Mouse (Mus musculus) neural tube, embryonic 14.5 days (tissue): ENCODE measurements at regions not wholly inside any gene's neighbourhood (a gene's known extent, or its start where the extent isn't known, plus 50 kb on each side); places are given as distances from the start of the nearest gene placed in this dataset.

Experiments
- ATAC-seq: fragments of 200-750 bp; cut with Nextera tagmentation; 2 replicates; pipeline ENCODE4 v1.8.0; 2017; ENCODE audit warnings: low read depth, mild to moderate bottlenecking, moderate TSS enrichment, moderate library complexity
- H3K27ac ChIP-seq: fragments of 300-500 bp; sonication (generic); 2 replicates; pipeline ENCODE4 v1.5.1; 2014; ENCODE audit warnings: low read depth, mild to moderate bottlenecking, control low read depth, low read length, moderate library complexity, mixed read lengths
- H3K27me3 ChIP-seq: fragments of 300-500 bp; sonication (generic); 2 replicates; pipeline ENCODE4 v1.6.1; 2014; ENCODE audit warnings: low read length; ENCODE audit not compliant: control insufficient read depth, insufficient read depth
- H3K36me3 ChIP-seq: fragments of 300-500 bp; sonication (generic); 2 replicates; pipeline ENCODE4 v1.6.1; 2014; ENCODE audit warnings: low read length, mixed read lengths; ENCODE audit not compliant: control insufficient read depth, insufficient read depth
- H3K4me1 ChIP-seq: fragments of 300-500 bp; sonication (generic); 2 replicates; pipeline ENCODE4 v1.6.1; 2014; ENCODE audit warnings: low read length; ENCODE audit not compliant: control insufficient read depth, insufficient read depth
- H3K4me2 ChIP-seq: fragments of 300-500 bp; sonication (generic); 2 replicates; pipeline ENCODE4 v1.6.1; 2014; ENCODE audit warnings: mild to moderate bottlenecking, low read depth, low read length, control low read depth
- H3K4me3 ChIP-seq: fragments of 300-500 bp; sonication (generic); 2 replicates; pipeline ENCODE4 v1.5.1; 2014; ENCODE audit warnings: low read depth, low read length, control low read depth, mixed read lengths
- H3K9ac ChIP-seq: fragments of 300-500 bp; sonication (generic); replicated peaks from 2 replicates; pipeline ENCODE4 v1.6.1; 2014; ENCODE audit warnings: low read depth, mild to moderate bottlenecking, control low read depth, low read length, mixed read lengths
- H3K9me3 ChIP-seq: fragments of 300-500 bp; sonication (generic); 2 replicates; pipeline ENCODE4 v1.6.1; 2016; ENCODE audit warnings: low read length; ENCODE audit not compliant: control insufficient read depth
- WGBS: fragments of 180-500 bp; shearing (Covaris S2); extraction: QIAGEN DNeasy Blood & Tissue Kit; methylation state at CpG from one replicate; pipeline ENCODE4 v1.1.7; 2014; 5-methylcytosine and 5-hydroxymethylcytosine counted together

DNA sequence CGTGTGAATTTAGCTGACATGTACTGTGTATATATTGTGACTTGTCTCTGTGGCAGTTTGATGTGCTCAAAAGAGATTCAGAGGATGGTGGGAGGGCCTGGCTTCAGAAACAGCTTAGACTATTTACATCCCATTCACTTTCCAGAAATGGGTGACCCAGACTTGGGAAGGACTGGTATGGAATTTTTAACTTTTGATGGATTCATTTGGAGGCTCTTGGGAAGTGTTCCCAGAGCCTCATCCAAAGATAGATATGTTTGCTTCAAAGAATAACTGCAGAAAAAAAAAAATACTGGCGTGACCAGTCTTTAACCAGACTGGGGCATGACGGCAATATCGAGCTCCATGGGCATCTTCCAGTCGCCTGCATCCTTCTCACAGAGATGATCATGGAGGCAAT is 84.6 kb upstream of the Ptgfrn start:
- no peak overlapping the region for H3K9ac ChIP-seq
- H3K4me2 ChIP-seq: no peak overlapping the region
- no peak overlapping the region for H3K4me3 ChIP-seq
- H3K27me3 ChIP-seq: no peaks in the 10 kb centered on the region
- ATAC-seq: no peak
- WGBS: 85% methylated on average over 5 of the region's 5 CpGs
- H3K36me3 ChIP-seq: no peaks in the 10 kb centered on the region
- no peak overlapping the region for H3K27ac ChIP-seq
- no peaks in the 10 kb centered on the region for H3K4me1 ChIP-seq
- no peaks in the 10 kb centered on the region for H3K9me3 ChIP-seq

DNA sequence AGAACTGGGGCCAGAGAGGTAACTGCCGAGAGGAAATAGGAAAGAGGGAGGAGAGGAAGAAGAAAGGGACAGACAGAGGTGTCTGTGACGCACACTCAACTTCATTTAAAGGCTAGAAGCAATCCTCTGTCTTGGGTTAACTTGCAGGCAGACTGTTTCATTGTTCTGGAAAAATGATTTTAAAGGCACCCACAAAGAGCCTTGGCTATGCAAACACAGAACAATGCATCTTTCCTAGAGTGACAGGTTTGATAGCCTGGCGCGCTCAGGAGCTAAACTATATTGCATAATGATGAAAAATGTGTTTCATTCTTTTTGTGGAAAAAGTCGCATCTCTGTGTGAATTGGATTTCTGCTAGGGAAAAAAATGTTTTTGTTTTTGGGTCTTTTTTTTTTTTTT is 84.2 kb upstream of the Ptgfrn start:
- WGBS: 62% methylated on average over 5 of the region's 5 CpGs
- no peak for ATAC-seq
- no peak overlapping the region for H3K9ac ChIP-seq

DNA sequence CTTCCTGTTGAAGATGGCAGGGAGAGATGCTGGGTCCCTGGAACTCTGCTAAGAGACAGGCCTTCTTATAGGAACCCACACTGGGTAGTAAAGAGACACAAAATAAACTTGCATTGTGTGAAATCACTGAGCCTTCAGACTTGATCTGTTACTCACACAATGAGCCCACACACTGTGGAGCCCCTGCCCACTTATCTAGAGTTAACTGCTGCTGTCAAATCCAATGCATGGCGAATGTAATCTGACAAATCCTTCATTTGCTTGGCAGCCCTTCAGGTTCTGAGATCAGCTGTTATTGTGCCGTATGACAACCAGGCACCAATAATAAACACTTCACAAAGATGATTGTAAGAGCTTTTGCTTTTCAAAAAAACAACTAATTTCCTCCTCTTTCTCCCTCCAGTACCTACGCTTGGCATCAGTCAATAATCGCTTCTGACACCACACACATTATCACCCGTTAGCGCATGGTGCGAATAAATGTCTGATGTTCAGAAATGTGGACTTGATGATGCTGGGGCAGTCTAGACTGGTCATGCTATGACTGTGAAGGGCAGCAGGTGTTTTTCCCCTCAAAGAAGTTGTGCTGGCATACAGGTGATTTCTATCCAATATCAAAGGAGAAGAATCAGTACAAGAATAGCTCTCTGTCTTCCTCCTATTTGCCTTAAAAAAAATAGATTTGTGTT is 81.4 kb upstream of the Ptgfrn start:
- Histone ChIP-seq H3K27me3 (no peaks in the 10 kb centered on the region), H3K4me3 (no peak overlapping the region), H3K4me1 (no peaks in the 10 kb centered on the region), H3K9me3 (no peaks in the 10 kb centered on the region), H3K36me3 (no peaks in the 10 kb centered on the region), H3K27ac (no peak overlapping the region), H3K9ac (no peak overlapping the region), H3K4me2 (no peak overlapping the region)
- 84% methylated on average over 7 of the region's 7 CpGs for WGBS
- ATAC-seq: no peak

More for the DNA sequence above, 84.2 kb upstream of the Ptgfrn start:
- Histone ChIP-seq H3K27ac (no peak overlapping the region), H3K9me3 (no peaks in the 10 kb centered on the region), H3K4me2 (no peak overlapping the region), H3K4me1 (no peaks in the 10 kb centered on the region), H3K27me3 (no peaks in the 10 kb centered on the region), H3K36me3 (no peaks in the 10 kb centered on the region), H3K4me3 (no peak overlapping the region)

DNA sequence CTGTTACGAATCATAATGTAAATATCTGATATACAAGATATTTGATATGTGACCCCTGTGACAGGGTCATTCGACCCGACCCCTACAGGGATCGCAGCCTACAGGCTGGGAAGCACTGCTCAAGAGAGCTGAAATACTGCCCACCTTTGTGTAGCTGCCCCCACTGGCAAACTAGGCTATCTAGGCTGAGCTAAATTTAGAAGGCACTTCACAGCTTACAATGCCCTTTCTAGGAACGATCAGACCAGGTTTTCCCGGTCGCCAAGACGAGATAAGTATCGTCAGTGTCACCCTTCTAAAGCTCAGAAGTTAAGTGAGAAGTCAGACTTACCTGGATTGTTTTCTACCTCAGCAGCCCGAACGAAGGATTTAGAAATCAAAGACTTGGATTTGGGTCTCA is 71.9 kb upstream of the Ptgfrn start:
- H3K9me3 ChIP-seq: no peaks in the 10 kb centered on the region; the same call in 1 of the 2 replicates
- H3K4me1 ChIP-seq: no peaks in the 10 kb centered on the region
- H3K4me3 ChIP-seq: no peak overlapping the region
- 92% methylated on average over 11 of the region's 11 CpGs for WGBS
- no peak overlapping the region for H3K4me2 ChIP-seq
- H3K36me3 ChIP-seq: no peaks in the 10 kb centered on the region
- no peak overlapping the region for H3K27ac ChIP-seq
- no peak for ATAC-seq
- H3K27me3 ChIP-seq: no peaks in the 10 kb centered on the region
- H3K9ac ChIP-seq: no peak overlapping the region

DNA sequence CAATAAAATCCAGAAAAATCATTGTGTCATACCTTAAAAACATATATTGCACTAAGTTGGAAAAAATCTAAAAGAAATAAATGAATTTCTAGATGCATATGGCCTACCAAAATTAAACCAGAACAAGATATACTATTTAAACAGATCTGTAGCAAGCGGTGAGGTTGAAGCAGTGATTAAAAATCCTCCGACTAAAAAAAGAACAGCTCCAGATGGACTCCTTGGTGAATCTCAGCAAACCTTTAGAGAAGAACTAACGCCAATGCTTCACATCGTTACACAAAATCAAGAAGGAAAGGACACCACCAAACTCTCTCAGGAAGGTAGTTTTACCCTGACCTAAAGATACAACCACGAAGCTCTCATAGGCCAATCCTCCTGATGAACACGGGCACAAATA is 63.9 kb upstream of the Ptgfrn start:
- H3K27me3 ChIP-seq: no peaks in the 10 kb centered on the region
- WGBS: 97% methylated on average over 6 of the region's 6 CpGs

DNA sequence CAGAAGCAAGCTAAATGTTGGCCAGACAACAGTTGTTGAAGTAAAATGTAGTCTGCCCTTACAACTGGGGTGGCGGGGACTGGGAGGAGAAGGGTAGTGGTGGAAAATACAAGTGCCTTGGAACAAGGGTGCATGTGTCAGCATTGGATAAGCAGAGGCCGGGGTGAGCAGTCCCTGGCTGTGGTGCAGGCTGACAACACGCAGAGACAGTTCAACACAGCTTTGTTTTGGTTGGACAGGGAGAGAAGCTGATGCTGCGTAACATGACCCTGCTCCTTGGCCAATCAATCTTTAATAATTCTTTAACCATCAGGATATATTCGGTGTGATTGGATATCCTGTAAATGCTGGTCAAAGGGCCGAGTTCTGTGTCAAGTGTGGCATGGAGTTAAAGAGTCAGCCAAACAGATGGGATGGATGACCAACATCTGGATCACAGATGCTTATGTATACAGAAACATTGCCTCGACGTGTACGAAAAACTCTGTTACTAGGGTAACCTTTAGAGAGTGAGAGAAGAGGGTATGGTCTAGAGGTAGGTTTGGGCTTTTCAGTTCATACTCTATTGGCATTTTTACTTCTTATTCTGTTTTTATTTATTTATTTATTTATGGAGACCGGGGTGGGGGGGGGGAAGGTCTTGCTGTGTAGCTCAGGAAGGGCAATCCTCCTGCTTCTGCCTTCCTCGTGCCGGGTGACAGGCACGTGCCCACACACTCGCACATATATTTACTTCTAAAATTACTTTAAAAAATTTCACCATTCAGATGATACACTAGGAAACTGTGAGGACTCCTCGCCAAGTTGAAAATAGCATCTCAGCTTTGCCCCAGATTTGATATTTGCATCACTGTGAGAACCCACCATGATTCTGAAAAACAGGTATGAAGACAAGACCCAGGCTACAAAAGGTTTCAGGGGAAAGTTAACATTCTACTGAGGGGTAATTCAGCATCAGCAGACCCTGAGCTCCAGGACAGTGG is 60.2 kb upstream of the Ptgfrn start:
- 86% methylated on average over 15 of the region's 15 CpGs for WGBS
- H3K4me2 ChIP-seq: no peak overlapping the region
- H3K27ac ChIP-seq: no peak overlapping the region
- no peak; the same call in 1 of the 2 replicates for ATAC-seq
- no peak overlapping the region for H3K4me3 ChIP-seq
- H3K36me3 ChIP-seq: no peaks in the 10 kb centered on the region
- H3K4me1 ChIP-seq: no peaks in the 10 kb centered on the region
- H3K9ac ChIP-seq: no peak overlapping the region
- no peaks in the 10 kb centered on the region for H3K9me3 ChIP-seq
- no peaks in the 10 kb centered on the region for H3K27me3 ChIP-seq

More for the DNA sequence above, 63.9 kb upstream of the Ptgfrn start:
- Histone ChIP-seq H3K9me3 (no peaks in the 10 kb centered on the region; the same call in 1 of the 2 replicates), H3K27ac (no peak overlapping the region), H3K36me3 (no peaks in the 10 kb centered on the region), H3K4me2 (no peak overlapping the region), H3K4me1 (no peaks in the 10 kb centered on the region), H3K4me3 (no peak overlapping the region), H3K9ac (no peak overlapping the region)
- no peak for ATAC-seq

DNA sequence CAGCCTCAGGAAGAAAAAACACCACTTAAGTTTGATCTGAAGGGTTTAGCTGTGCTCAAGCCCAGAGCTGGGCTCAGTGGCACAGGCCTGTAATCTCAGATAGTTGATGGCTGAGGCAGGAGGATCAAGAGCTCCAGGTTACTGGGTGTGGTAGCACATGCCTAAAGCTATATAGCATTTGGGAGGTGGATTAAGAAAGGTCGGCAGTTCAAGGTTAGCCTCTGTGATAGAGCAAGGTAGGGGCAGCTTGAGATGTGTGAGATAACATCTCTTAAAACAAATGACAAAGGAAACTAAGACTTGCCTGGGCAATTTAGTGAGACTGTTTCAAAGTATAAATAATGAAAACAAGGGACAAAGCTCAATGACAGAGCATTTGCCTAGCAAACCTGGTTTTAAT is 56.9 kb upstream of the Ptgfrn start:
- H3K36me3 ChIP-seq: no peaks in the 10 kb centered on the region
- 89% methylated on average over 1 of the region's 1 CpGs for WGBS
- H3K27ac ChIP-seq: no peak overlapping the region
- H3K4me1 ChIP-seq: peaks cover 2% of the 10 kb centered on the region; the same call in 1 of the 2 replicates
- ATAC-seq: no peak
- no peaks in the 10 kb centered on the region for H3K27me3 ChIP-seq
- no peak overlapping the region for H3K4me2 ChIP-seq
- H3K9me3 ChIP-seq: no peaks in the 10 kb centered on the region
- H3K4me3 ChIP-seq: no peak overlapping the region
- no peak overlapping the region for H3K9ac ChIP-seq

DNA sequence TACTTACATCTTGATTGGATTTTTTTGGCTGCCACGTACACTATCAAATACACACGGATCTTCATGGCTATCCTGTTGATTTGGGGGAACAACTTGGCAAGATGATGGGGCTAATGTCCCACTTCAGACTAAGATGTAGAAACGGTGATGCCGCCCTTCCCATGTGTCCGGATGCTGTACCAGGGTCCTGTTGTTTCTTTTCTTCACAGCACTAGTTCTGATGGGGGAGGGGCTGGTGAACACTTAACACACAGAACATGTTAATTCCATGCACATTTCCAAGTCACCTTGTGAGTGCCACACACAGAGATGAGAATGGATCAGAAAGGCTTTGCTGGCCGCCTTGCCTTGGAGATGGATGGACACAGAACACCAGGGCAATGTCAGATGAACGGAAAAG is 56.5 kb upstream of the Ptgfrn start:
- peaks cover 6% of the 10 kb centered on the region; the same call in 1 of the 2 replicates for H3K4me1 ChIP-seq
- no peaks in the 10 kb centered on the region for H3K9me3 ChIP-seq
- no peak overlapping the region for H3K4me3 ChIP-seq
- no peak overlapping the region for H3K9ac ChIP-seq
- 96% methylated on average over 7 of the region's 7 CpGs for WGBS
- no peak overlapping the region for H3K27ac ChIP-seq
- H3K27me3 ChIP-seq: no peaks in the 10 kb centered on the region
- H3K4me2 ChIP-seq: no peak overlapping the region
- no peaks in the 10 kb centered on the region for H3K36me3 ChIP-seq
- ATAC-seq: no peak

DNA sequence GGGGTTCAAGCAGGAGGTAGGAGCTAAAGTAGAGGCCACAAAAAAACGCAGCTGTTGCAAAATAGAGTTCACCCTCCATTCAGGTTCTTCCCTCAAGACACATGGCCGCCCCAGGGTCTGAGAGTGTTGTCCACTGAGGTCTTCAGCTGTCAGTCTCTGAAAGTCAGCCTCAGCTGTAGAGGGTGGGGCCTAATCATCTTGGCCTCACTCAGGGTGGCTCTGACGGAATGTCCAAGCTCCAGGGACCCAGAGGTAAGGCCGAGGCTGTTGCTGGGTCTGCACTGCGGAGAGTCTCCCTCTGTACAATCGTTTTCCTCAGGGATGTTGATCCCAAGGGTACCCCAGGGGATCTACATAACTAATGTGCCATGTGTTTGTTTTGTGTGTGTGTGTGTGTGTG is 55.2 kb upstream of the Ptgfrn start:
- Histone ChIP-seq H3K4me3 (no peak overlapping the region), H3K36me3 (no peaks in the 10 kb centered on the region), H3K4me1 (peaks cover 6% of the 10 kb centered on the region; the same call in 1 of the 2 replicates), H3K9ac (no peak overlapping the region), H3K27me3 (no peaks in the 10 kb centered on the region), H3K9me3 (no peaks in the 10 kb centered on the region), H3K4me2 (no peak overlapping the region), H3K27ac (no peak overlapping the region)
- no peak for ATAC-seq
- WGBS: 64% methylated on average over 6 of the region's 6 CpGs
